8 mouse cellular contexts compared by ENCODE assay signal in the genomic region with DNA sequence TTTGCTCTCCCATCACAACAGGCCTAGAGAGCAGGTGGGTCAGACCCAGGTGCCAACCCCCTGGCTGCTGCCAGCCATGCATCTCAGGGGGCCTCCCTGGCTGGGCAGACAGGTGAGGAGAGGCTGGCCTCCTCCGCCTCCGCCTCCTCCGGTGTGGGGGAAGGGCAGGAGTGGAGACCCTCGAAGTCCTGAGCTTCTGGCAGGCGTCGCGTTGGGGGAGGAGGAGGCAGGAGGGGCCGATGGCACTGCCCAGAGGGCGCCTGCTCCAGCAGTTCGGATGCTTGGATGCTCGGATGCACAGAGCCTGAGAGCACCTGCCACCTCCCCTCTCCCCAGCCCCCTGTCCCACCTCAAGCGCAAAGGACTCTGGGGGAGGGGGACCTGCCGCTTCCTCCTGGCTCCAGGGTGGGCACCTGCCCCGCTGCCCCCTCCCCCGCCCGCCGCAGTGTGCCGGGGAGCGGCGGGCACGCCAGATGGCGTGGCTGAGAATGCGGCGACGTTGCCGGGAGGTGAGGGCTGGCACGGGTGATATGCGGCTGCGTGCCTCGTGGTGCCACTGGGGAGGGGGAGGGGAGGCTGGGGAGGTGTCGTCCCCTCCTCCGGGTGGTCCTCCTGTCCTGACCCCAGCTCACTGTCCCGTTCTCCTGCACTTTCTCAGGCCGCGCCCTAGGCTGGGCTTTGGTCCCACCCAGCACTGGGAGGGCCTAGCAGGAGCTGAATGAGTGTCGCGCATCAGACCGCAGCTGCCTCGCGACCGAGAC. TPM values are rescaled to one million over a fixed set of nuclear protein-coding genes. Genes with fewer than 3 reads are reported as not detected.
A peak's percentile ranks its signal among the peaks of the same experiment; 100 is the strongest.
DNase-seq lines count a peak whose midpoint lies in the region; ATAC-seq lines count a peak whose summit lies in the region.

No protein-coding gene starts in this region.

- H3K27ac ChIP-seq in embryonic facial prominence, embryonic 15.5 days (replicated peaks): no peak overlapping the region
- H3K27ac ChIP-seq in limb, embryonic 15.5 days: no peak overlapping the region

- peaks cover 100% of the 10 kb centered on the region for H3K27me3 ChIP-seq in embryonic facial prominence, embryonic 15.5 days
- peaks cover 100% of the 10 kb centered on the region for H3K27me3 ChIP-seq in limb, embryonic 15.5 days

- H3K9me3 ChIP-seq in embryonic facial prominence, embryonic 15.5 days (replicated peaks): no peaks in the 10 kb centered on the region
- no peaks in the 10 kb centered on the region for H3K9me3 ChIP-seq in limb, embryonic 15.5 days

- H3K36me3 ChIP-seq in embryonic facial prominence, embryonic 15.5 days: no peaks in the 10 kb centered on the region
- no peaks in the 10 kb centered on the region for H3K36me3 ChIP-seq in limb, embryonic 15.5 days

- peak overlapping the region; percentile 15 for H3K4me2 ChIP-seq in embryonic facial prominence, embryonic 15.5 days (replicated peaks)
- peak overlapping the region; percentile 24; the same call in 1 of the 2 replicates for H3K4me2 ChIP-seq in limb, embryonic 15.5 days

- no peak overlapping the region for H3K9ac ChIP-seq in embryonic facial prominence, embryonic 15.5 days
- no peak overlapping the region for H3K9ac ChIP-seq in limb, embryonic 15.5 days

- H3K4me3 ChIP-seq in embryonic facial prominence, embryonic 15.5 days (replicated peaks): peak overlapping the region; percentile 20; the same call in 1 of the 2 replicates
- 0 out of 2 replicates have a peak overlapping the region, but pooled peaks have one; percentile 8 for H3K4me3 ChIP-seq in limb, embryonic 15.5 days

- ATAC-seq in cerebellum, adult (ENCODE audit: insufficient number of reproducible peaks, low FRiP score, low TSS enrichment): no peak
- ATAC-seq in embryonic facial prominence, embryonic 15.5 days (ENCODE audit: insufficient number of reproducible peaks, low FRiP score, low TSS enrichment, low read depth): no peak
- no peak for ATAC-seq in limb, embryonic 15.5 days (ENCODE audit: insufficient number of reproducible peaks, low FRiP score, low TSS enrichment, low read depth)
- no peak for ATAC-seq in erythroblast, adult 5-6 weeks (replicated peaks; ENCODE audit: low FRiP score, poor library complexity, severe bottlenecking)
- no peak for ATAC-seq in megakaryocyte progenitor cell, adult 5-6 weeks (replicated peaks; ENCODE audit: poor library complexity)

- peaks cover 21% of the 10 kb centered on the region for H3K4me1 ChIP-seq in embryonic facial prominence, embryonic 15.5 days
- peaks cover 21% of the 10 kb centered on the region for H3K4me1 ChIP-seq in limb, embryonic 15.5 days

- 3% methylated on average over 37 of the region's 41 CpGs for WGBS in embryonic facial prominence, embryonic 15.5 days
- WGBS in limb, embryonic 15.5 days: 2% methylated on average over 40 of the region's 41 CpGs

- DNase-seq in cerebellum, adult 11 months: peak; percentile 77
- peak; percentile 47 for DNase-seq in A20 (ENCODE audit: low read depth, low spot score)
- DNase-seq in ovary, postnatal 36 days (ENCODE audit: low spot score): no peak

RNA-seq across cellular contexts. Expression of gene Neurod2, which starts 4.7 kb away (rescaled TPM):
- 0.09 TPM in 1 of 2 replicates, not detected in the other for polyA plus RNA-seq in embryonic facial prominence, embryonic 15.5 days (2015; fragmentation: Nextera tagmentation; extraction: Ambion mirVana)
- polyA plus RNA-seq in limb, embryonic 15.5 days (2015; fragmentation: Nextera tagmentation; extraction: Ambion mirVana): not detected in 2 replicates
- total RNA-seq in erythroblast, adult 5-6 weeks (2015; ENCODE audit: low replicate concordance): not detected in 2 replicates
- total RNA-seq in erythroblast, adult 5-6 weeks (2017; ENCODE audit: low replicate concordance): not detected in 2 replicates
- not detected in 2 replicates for total RNA-seq in megakaryocyte progenitor cell, adult 5-6 weeks (2015)
- total RNA-seq in megakaryocyte progenitor cell, adult 5-6 weeks (2017): not detected in 2 replicates

RNA-seq across cellular contexts. Expression of gene Ppp1r1b, which starts 14.0 kb away (rescaled TPM):
- 3.8 and 7.0 TPM in 2 replicates for polyA plus RNA-seq in embryonic facial prominence, embryonic 15.5 days (2015; fragmentation: Nextera tagmentation; extraction: Ambion mirVana)
- 3.7 and 4.3 TPM in 2 replicates for polyA plus RNA-seq in limb, embryonic 15.5 days (2015; fragmentation: Nextera tagmentation; extraction: Ambion mirVana)
- not detected in 2 replicates for total RNA-seq in erythroblast, adult 5-6 weeks (2015; ENCODE audit: low replicate concordance)
- total RNA-seq in erythroblast, adult 5-6 weeks (2017; ENCODE audit: low replicate concordance): not detected in 2 replicates
- not detected in 2 replicates for total RNA-seq in megakaryocyte progenitor cell, adult 5-6 weeks (2015)
- total RNA-seq in megakaryocyte progenitor cell, adult 5-6 weeks (2017): not detected in 2 replicates

RNA-seq across cellular contexts. Expression of gene Stard3, which starts 24.0 kb away (rescaled TPM):
- 41.0 and 41.3 TPM in 2 replicates for polyA plus RNA-seq in embryonic facial prominence, embryonic 15.5 days (2015; fragmentation: Nextera tagmentation; extraction: Ambion mirVana)
- 36.6 and 40.1 TPM in 2 replicates for polyA plus RNA-seq in limb, embryonic 15.5 days (2015; fragmentation: Nextera tagmentation; extraction: Ambion mirVana)
- total RNA-seq in erythroblast, adult 5-6 weeks (2015; ENCODE audit: low replicate concordance): 8.5 and 9.2 TPM in 2 replicates
- 2.8 and 6.0 TPM in 2 replicates for total RNA-seq in erythroblast, adult 5-6 weeks (2017; ENCODE audit: low replicate concordance)
- 11.1 and 12.0 TPM in 2 replicates for total RNA-seq in megakaryocyte progenitor cell, adult 5-6 weeks (2015)
- 17.8 and 23.1 TPM in 2 replicates for total RNA-seq in megakaryocyte progenitor cell, adult 5-6 weeks (2017)

RNA-seq across cellular contexts. Expression of gene Tcap, which starts 49.5 kb away (rescaled TPM):
- 8.4 and 12.2 TPM in 2 replicates for polyA plus RNA-seq in embryonic facial prominence, embryonic 15.5 days (2015; fragmentation: Nextera tagmentation; extraction: Ambion mirVana)
- 18.1 and 45.8 TPM in 2 replicates for polyA plus RNA-seq in limb, embryonic 15.5 days (2015; fragmentation: Nextera tagmentation; extraction: Ambion mirVana)
- total RNA-seq in erythroblast, adult 5-6 weeks (2015; ENCODE audit: low replicate concordance): not detected in 2 replicates
- total RNA-seq in erythroblast, adult 5-6 weeks (2017; ENCODE audit: low replicate concordance): not detected in 2 replicates
- not detected in 2 replicates for total RNA-seq in megakaryocyte progenitor cell, adult 5-6 weeks (2015)
- not detected in 2 replicates for total RNA-seq in megakaryocyte progenitor cell, adult 5-6 weeks (2017)

RNA-seq across cellular contexts. Expression of gene Pnmt, which starts 52.1 kb away (rescaled TPM):
- 0.56 and 0.66 TPM in 2 replicates for polyA plus RNA-seq in embryonic facial prominence, embryonic 15.5 days (2015; fragmentation: Nextera tagmentation; extraction: Ambion mirVana)
- polyA plus RNA-seq in limb, embryonic 15.5 days (2015; fragmentation: Nextera tagmentation; extraction: Ambion mirVana): 1.6 TPM in 2 replicates
- not detected in 2 replicates for total RNA-seq in erythroblast, adult 5-6 weeks (2015; ENCODE audit: low replicate concordance)
- not detected in 2 replicates for total RNA-seq in erythroblast, adult 5-6 weeks (2017; ENCODE audit: low replicate concordance)
- total RNA-seq in megakaryocyte progenitor cell, adult 5-6 weeks (2015): not detected in 2 replicates
- not detected in 2 replicates for total RNA-seq in megakaryocyte progenitor cell, adult 5-6 weeks (2017)
